Mouse (Mus musculus) liver, postnatal 0 days (tissue): ENCODE measurements around the gene Rps8. TPM values are rescaled to one million over a fixed set of nuclear protein-coding genes. Genes with fewer than 3 reads are reported as not detected.

Experiments used
- ATAC-seq: fragments of 200-750 bp; cut with Nextera tagmentation; 2 replicates; pipeline ENCODE4 v1.8.0; 2017; ENCODE audit warnings: mild to moderate bottlenecking, moderate library complexity
- DNase-seq: peaks from one replicate; pipeline ENCODE4 v3.0.0-alpha.2; 2016
- H3K27ac ChIP-seq: fragments of 300-500 bp; sonication (generic); 2 replicates; pipeline ENCODE4 v1.5.1; 2014; ENCODE audit warnings: antibody characterized with exemption, moderate library complexity, mild to moderate bottlenecking, low read depth
- H3K27me3 ChIP-seq: fragments of 300-500 bp; sonication (generic); 2 replicates; pipeline ENCODE4 v1.6.1; 2014; ENCODE audit warnings: low read length, control low read depth, mixed read lengths; ENCODE audit not compliant: insufficient read depth
- H3K36me3 ChIP-seq: fragments of 300-500 bp; sonication (generic); replicated peaks from 2 replicates; pipeline ENCODE4 v1.6.1; 2014; ENCODE audit warnings: mild to moderate bottlenecking, control low read depth, low read length, moderate library complexity, mixed read lengths; ENCODE audit not compliant: insufficient read depth
- H3K4me1 ChIP-seq: fragments of 300-500 bp; sonication (generic); 2 replicates; pipeline ENCODE4 v1.6.1; 2014; ENCODE audit warnings: antibody characterized with exemption, mild to moderate bottlenecking, control low read depth; ENCODE audit not compliant: insufficient read depth
- H3K4me2 ChIP-seq: fragments of 300-500 bp; sonication (generic); 2 replicates; pipeline ENCODE4 v1.6.1; 2014; ENCODE audit warnings: low read depth, mild to moderate bottlenecking, low read length, moderate library complexity, mixed read lengths
- H3K4me3 ChIP-seq: fragments of 300-500 bp; sonication (generic); 2 replicates; pipeline ENCODE4 v1.5.1; 2014; ENCODE audit warnings: low read depth, low read length
- H3K9ac ChIP-seq: fragments of 300-500 bp; sonication (generic); replicated peaks from 2 replicates; pipeline ENCODE4 v1.6.1; 2014; ENCODE audit warnings: mild to moderate bottlenecking, moderate library complexity
- H3K9me3 ChIP-seq: fragments of 300-500 bp; sonication (generic); 2 replicates; pipeline ENCODE4 v1.6.1; 2016; ENCODE audit warnings: mild to moderate bottlenecking, control low read depth, low read length, mixed read lengths
- CTCF ChIP-seq: sonication (generic); IDR thresholded peaks from 2 replicates; pipeline ENCODE4 v1.5.1; 2016; ENCODE audit warnings: antibody characterized with exemption, low read depth
- EP300 ChIP-seq: IDR thresholded peaks from 2 replicates; pipeline ENCODE4 v1.6.1; 2016; ENCODE audit warnings: antibody characterized with exemption, low read depth, mild to moderate bottlenecking
- WGBS: fragments of 180-500 bp; shearing (Covaris S2); extraction: QIAGEN DNeasy Blood & Tissue Kit; methylation state at CpG from one replicate; pipeline ENCODE4 v1.1.7; 2014; ENCODE audit not compliant: insufficient replicate concordance; 5-methylcytosine and 5-hydroxymethylcytosine counted together
- polyA plus RNA-seq: library from polyadenylated mRNA; unstranded; fragments of >200 nt; fragmentation: Nextera tagmentation; extraction: Ambion mirVana; gene quantifications from 2 replicates; pipeline ENCODE4 v1.2.1, GENCODE M21; 2015

Gene Rps8
- polyA plus RNA-seq, 1 experiment from 2014 or later, result 557 TPM

GRCm38 (mm10) chr4:117117931-117118330, 38.1 kb downstream of the Rps8 start:
- Histone ChIP-seq H3K9me3 (no peaks in the 10 kb centered on the region), H3K4me2 (no peak overlapping the region), H3K36me3 (no peaks in the 10 kb centered on the region), H3K4me1 (peaks cover 8% of the 10 kb centered on the region), H3K27me3 (no peaks in the 10 kb centered on the region), H3K27ac (no peak overlapping the region), H3K4me3 (no peak overlapping the region), H3K9ac (no peak overlapping the region)
- 85% methylated on average over 7 of the region's 7 CpGs for WGBS
- TF ChIP-seq CTCF (no peak), EP300 (no peak)
- DNase-seq, result no peak
- no peak for ATAC-seq

DNA sequence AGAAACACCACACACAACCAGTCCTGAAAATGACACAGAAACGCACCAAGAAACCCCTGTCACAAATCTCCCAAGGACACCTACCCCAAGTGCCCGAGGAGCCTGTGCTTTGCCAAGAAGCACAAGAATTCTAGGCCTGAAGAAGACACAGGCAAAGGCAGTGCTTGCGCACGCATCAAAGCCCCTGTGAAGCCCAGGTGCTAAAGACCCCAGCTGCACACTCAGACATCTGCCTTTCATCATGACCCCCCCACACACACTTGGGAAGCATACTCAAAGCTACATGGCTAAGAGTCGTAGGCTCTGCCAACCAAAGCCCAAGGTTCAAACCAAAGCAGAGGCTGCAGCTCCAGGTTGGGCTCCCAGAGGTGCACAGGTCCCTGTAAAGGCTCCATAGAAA, 40.5 kb downstream of the Rps8 start:
- ATAC-seq, result no peak
- 87% methylated on average over 5 of the region's 5 CpGs for WGBS

DNA sequence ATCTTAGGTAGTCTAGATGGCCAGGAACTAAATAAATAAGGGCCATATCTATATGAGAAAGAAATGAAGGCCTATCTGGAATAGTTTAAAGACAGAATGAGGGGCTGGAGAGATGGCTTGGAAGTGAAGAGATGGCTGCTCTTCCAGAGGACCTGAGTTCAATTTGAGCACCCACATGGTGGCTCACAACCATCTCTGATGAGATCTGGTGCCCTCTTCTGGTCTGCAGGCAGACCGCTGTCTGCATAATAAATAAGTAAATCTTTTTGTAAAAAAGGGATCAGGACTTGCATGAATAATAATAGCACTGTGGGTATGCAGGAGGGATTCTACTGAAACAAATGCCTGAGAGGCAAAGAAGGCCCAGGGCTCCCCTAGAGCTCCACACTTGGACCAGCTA, 42.8 kb downstream of the Rps8 start:
- Histone ChIP-seq H3K9ac (no peak overlapping the region), H3K9me3 (no peaks in the 10 kb centered on the region), H3K4me1 (no peaks in the 10 kb centered on the region), H3K27ac (no peak overlapping the region), H3K27me3 (no peaks in the 10 kb centered on the region), H3K4me3 (no peak overlapping the region), H3K4me2 (no peak overlapping the region), H3K36me3 (no peaks in the 10 kb centered on the region)
- WGBS, result 96% methylated on average over 1 of the region's 1 CpGs
- DNase-seq (no peak), ATAC-seq (no peak)
- TF ChIP-seq EP300 (no peak), CTCF (peak; percentile 39)

More for the DNA sequence above, 40.5 kb downstream of the Rps8 start:
- Histone ChIP-seq H3K9ac (no peak overlapping the region), H3K4me1 (peaks cover 5% of the 10 kb centered on the region), H3K9me3 (no peaks in the 10 kb centered on the region), H3K4me2 (no peak overlapping the region), H3K36me3 (no peaks in the 10 kb centered on the region), H3K27me3 (no peaks in the 10 kb centered on the region), H3K4me3 (no peak overlapping the region), H3K27ac (no peak overlapping the region)
- no peak for DNase-seq
- TF ChIP-seq EP300, result no peak
- TF ChIP-seq CTCF, result no peak

DNA sequence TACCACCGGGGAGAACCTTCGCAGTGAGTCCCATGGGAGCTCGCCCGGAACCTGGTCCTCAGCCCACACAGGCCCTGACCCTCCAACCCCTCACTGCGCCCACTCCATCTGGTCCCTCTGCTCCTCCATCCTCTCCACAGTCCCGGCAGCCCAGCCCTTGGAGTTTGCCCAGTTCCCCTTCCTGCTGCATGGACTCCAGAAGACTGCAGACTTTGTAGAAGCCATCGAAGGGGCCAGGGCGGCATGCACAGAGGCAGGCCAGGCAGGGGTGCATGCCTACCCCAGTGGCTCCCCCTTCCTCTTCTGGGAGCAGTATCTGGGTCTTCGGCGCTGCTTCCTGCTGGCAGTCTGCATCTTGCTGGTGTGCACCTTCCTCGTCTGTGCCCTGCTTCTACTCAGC, 45.1 kb downstream of the Rps8 start:
- Histone ChIP-seq H3K9ac (no peak overlapping the region), H3K4me1 (no peaks in the 10 kb centered on the region), H3K27me3 (no peaks in the 10 kb centered on the region), H3K4me3 (no peak overlapping the region), H3K27ac (no peak overlapping the region), H3K36me3 (no peaks in the 10 kb centered on the region), H3K4me2 (no peak overlapping the region), H3K9me3 (no peaks in the 10 kb centered on the region)
- ATAC-seq (no peak), DNase-seq (no peak)
- WGBS, result 78% methylated on average over 11 of the region's 11 CpGs
- TF ChIP-seq CTCF (no peak), EP300 (no peak)

DNA sequence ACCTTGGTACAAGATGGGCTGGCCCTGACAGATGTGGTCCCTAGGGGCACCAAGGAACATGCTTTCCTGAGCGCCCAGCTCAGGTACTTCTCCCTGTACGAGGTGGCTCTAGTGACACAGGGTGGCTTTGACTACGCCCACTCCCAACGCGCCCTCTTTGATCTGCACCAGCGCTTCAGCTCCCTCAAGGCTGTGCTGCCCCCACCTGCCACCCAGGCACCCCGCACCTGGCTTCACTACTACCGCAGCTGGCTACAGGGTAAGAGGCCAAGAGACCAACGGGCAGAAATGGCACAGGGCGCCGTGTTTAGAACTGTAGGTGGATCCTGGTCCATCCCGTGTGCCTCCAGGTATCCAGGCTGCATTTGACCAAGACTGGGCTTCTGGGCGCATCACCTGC, 45.8 kb downstream of the Rps8 start:
- ATAC-seq, result no peak
- Histone ChIP-seq H3K4me2 (no peak overlapping the region), H3K27me3 (no peaks in the 10 kb centered on the region), H3K36me3 (no peaks in the 10 kb centered on the region), H3K4me1 (no peaks in the 10 kb centered on the region), H3K9me3 (no peaks in the 10 kb centered on the region), H3K27ac (no peak overlapping the region), H3K9ac (no peak overlapping the region), H3K4me3 (no peak overlapping the region)
- 85% methylated on average over 13 of the region's 13 CpGs for WGBS
- TF ChIP-seq EP300 (no peak), CTCF (no peak)
- no peak for DNase-seq

GRCm38 (mm10) chr4:117109330-117109729, 46.7 kb downstream of the Rps8 start:
- no peak overlapping the region for H3K4me2 ChIP-seq
- H3K36me3 ChIP-seq, result no peaks in the 10 kb centered on the region
- no peaks in the 10 kb centered on the region for H3K9me3 ChIP-seq
- DNase-seq, result no peak
- no peak overlapping the region for H3K9ac ChIP-seq
- no peak overlapping the region for H3K4me3 ChIP-seq
- H3K27ac ChIP-seq, result no peak overlapping the region
- no peaks in the 10 kb centered on the region for H3K4me1 ChIP-seq
- H3K27me3 ChIP-seq, result no peaks in the 10 kb centered on the region
- WGBS, result 93% methylated on average over 25 of the region's 25 CpGs
- no peak for ATAC-seq
- TF ChIP-seq EP300 (no peak), CTCF (no peak)

DNA sequence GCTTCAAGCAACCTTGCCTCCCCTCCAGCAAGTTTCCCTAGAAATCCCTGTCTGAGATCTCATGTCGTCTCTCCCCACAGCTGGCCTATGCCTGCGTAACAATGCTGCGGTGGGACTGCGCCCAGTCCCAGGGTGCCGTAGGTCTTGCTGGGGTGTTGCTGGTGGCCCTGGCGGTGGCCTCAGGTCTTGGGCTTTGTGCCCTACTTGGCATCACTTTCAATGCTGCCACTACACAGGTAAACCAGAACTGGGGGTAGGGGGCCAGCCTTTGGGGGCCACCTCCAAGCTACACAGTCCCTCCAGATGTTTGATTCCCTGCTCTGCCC, 47.6 kb downstream of the Rps8 start:
- Histone ChIP-seq H3K9me3 (no peaks in the 10 kb centered on the region), H3K9ac (no peak overlapping the region), H3K27me3 (no peaks in the 10 kb centered on the region), H3K4me1 (no peaks in the 10 kb centered on the region), H3K27ac (no peak overlapping the region), H3K4me3 (no peak overlapping the region), H3K36me3 (no peaks in the 10 kb centered on the region), H3K4me2 (no peak overlapping the region)
- WGBS, result 87% methylated on average over 6 of the region's 6 CpGs
- ATAC-seq (no peak), DNase-seq (no peak)
- TF ChIP-seq CTCF (no peak), EP300 (no peak)
